Mouse (Mus musculus) cerebellum, adult 2 months (tissue): ENCODE data around the gene Dnal4.

Experiments used
- CTCF ChIP-seq: fragments of 200-500 bp; IDR thresholded peaks from 2 replicates; pipeline ENCODE4 v1.5.1; 2011; ENCODE audit warnings: low read depth, mild to moderate bottlenecking, control low read depth, low read length, moderate library complexity, borderline replicate concordance; ENCODE audit not compliant: insufficient read depth
- POLR2A ChIP-seq: fragments of 200-500 bp; IDR thresholded peaks from 2 replicates; pipeline ENCODE4 v1.6.1; 2011; ENCODE audit warnings: low read length, control low read depth, borderline replicate concordance; ENCODE audit not compliant: insufficient read depth

GRCm38 (mm10) chr15:79825146-79825825 lies 47.6 kb upstream of the Dnal4 start:
- TF ChIP-seq POLR2A, result no peak
- TF ChIP-seq CTCF, result peak; percentile 56; the same call in 1 of the 2 replicates
